Mouse (Mus musculus) bone marrow, adult 2 months (tissue): ENCODE results near the gene Pde6c. TPM values are rescaled to one million over a fixed set of nuclear protein-coding genes. Genes with fewer than 3 reads are reported as not detected.

Source experiments
- H3K27ac ChIP-seq: fragments of 200-500 bp; 2 replicates; pipeline ENCODE4 v1.5.1; 2012; ENCODE audit warnings: low read depth, mild to moderate bottlenecking, control low read depth, inconsistent platforms, low read length; ENCODE audit not compliant: control insufficient read depth, poor library complexity, insufficient read depth
- H3K4me1 ChIP-seq: fragments of 200-500 bp; 2 replicates; pipeline ENCODE4 v1.6.1; 2011; ENCODE audit warnings: low read length; ENCODE audit not compliant: control insufficient read depth, insufficient read depth
- H3K4me3 ChIP-seq: fragments of 200-500 bp; replicated peaks from 2 replicates; pipeline ENCODE3; 2011; ENCODE audit warnings: mild to moderate bottlenecking, low read depth, low read length, control low read depth; ENCODE audit not compliant: control insufficient read depth
- CTCF ChIP-seq: fragments of 200-500 bp; IDR thresholded peaks from 2 replicates; pipeline ENCODE4 v1.5.1; 2011; ENCODE audit warnings: low read length, control low read depth; ENCODE audit not compliant: control insufficient read depth, insufficient read depth
- POLR2A ChIP-seq: fragments of 200-500 bp; IDR thresholded peaks from 2 replicates; pipeline ENCODE4 v1.6.1; 2011; ENCODE audit warnings: low read depth, mild to moderate bottlenecking, control low read depth, low read length, borderline replicate concordance; ENCODE audit not compliant: control insufficient read depth
- WGBS: fragments of 180-500 bp; shearing (Covaris S2); methylation state at CpG from one replicate; pipeline ENCODE4 v1.1.7; 2018; 5-methylcytosine and 5-hydroxymethylcytosine counted together
- polyA plus RNA-seq: library from polyadenylated mRNA; stranded (reverse); fragments of >200 nt; gene quantifications from 2 replicates; pipeline ENCODE4 v1.2.4, GENCODE M21; 2011; ENCODE audit warnings: low replicate concordance; ENCODE audit not compliant: missing spikeins, insufficient read depth, insufficient read length

Gene Pde6c
- polyA plus RNA-seq, 1 experiment = not detected

GRCm38 (mm10) chr19:38164633-38165032 lies 32.1 kb downstream of the Pde6c start:
- WGBS = 35% methylated on average over 2 of the region's 2 CpGs

GRCm38 (mm10) chr19:38179675-38180074 lies 47.1 kb downstream of the Pde6c start:
- TF ChIP-seq CTCF = no peak
- TF ChIP-seq POLR2A = no peak
- H3K27ac ChIP-seq = no peak overlapping the region
- WGBS = 87% methylated on average over 9 of the region's 9 CpGs
- no peaks in the 10 kb centered on the region for H3K4me1 ChIP-seq
- H3K4me3 ChIP-seq = no peak overlapping the region

More at GRCm38 (mm10) chr19:38164633-38165032, 32.1 kb downstream of the Pde6c start:
- Histone ChIP-seq H3K4me1 (no peaks in the 10 kb centered on the region), H3K4me3 (no peak overlapping the region), H3K27ac (no peak overlapping the region)
- TF ChIP-seq POLR2A (no peak), CTCF (no peak)

GRCm38 (mm10) chr19:38186631-38187344 lies 54.2 kb downstream of the Pde6c start:
- H3K27ac ChIP-seq = no peak overlapping the region
- WGBS = 84% methylated on average over 5 of the region's 5 CpGs

GRCm38 (mm10) chr19:38187345-38187680 lies 54.7 kb downstream of the Pde6c start:
- WGBS = 84% methylated on average over 2 of the region's 2 CpGs
- no peak overlapping the region for H3K27ac ChIP-seq

More at GRCm38 (mm10) chr19:38186631-38187344, 54.2 kb downstream of the Pde6c start:
- Histone ChIP-seq H3K4me1 (no peaks in the 10 kb centered on the region), H3K4me3 (no peak overlapping the region)
- no peak for TF ChIP-seq POLR2A
- TF ChIP-seq CTCF = no peak

GRCm38 (mm10) chr19:38190606-38191005 lies 58.0 kb downstream of the Pde6c start:
- TF ChIP-seq POLR2A = no peak
- TF ChIP-seq CTCF = no peak
- Histone ChIP-seq H3K27ac (no peak overlapping the region), H3K4me3 (no peak overlapping the region), H3K4me1 (no peaks in the 10 kb centered on the region)
- WGBS = 81% methylated on average over 3 of the region's 3 CpGs

More at GRCm38 (mm10) chr19:38187345-38187680, 54.7 kb downstream of the Pde6c start:
- Histone ChIP-seq H3K4me1 (no peaks in the 10 kb centered on the region), H3K4me3 (no peak overlapping the region)
- TF ChIP-seq CTCF = no peak
- TF ChIP-seq POLR2A = no peak

GRCm38 (mm10) chr19:38191446-38191845 lies 58.9 kb downstream of the Pde6c start:
- no peak overlapping the region for H3K27ac ChIP-seq
- no peak overlapping the region for H3K4me3 ChIP-seq
- no peaks in the 10 kb centered on the region for H3K4me1 ChIP-seq
- 88% methylated on average over 5 of the region's 5 CpGs for WGBS
- TF ChIP-seq POLR2A = no peak
- TF ChIP-seq CTCF = no peak

- H3K4me1 ChIP-seq = no peaks in the 10 kb centered on the region
- 85% methylated on average over 4 of the region's 4 CpGs for WGBS
- no peak overlapping the region for H3K27ac ChIP-seq
- H3K4me3 ChIP-seq = no peak overlapping the region
- TF ChIP-seq POLR2A (no peak), CTCF (no peak)
Measured at GRCm38 (mm10) chr19:38195245-38195644, 62.7 kb downstream of the Pde6c start.

GRCm38 (mm10) chr19:38198731-38199130 lies 66.2 kb downstream of the Pde6c start:
- Histone ChIP-seq H3K27ac (no peak overlapping the region), H3K4me3 (no peak overlapping the region), H3K4me1 (no peaks in the 10 kb centered on the region)
- no peak for TF ChIP-seq POLR2A
- no peak for TF ChIP-seq CTCF
- 84% methylated on average over 5 of the region's 5 CpGs for WGBS
